In the genomic region with DNA sequence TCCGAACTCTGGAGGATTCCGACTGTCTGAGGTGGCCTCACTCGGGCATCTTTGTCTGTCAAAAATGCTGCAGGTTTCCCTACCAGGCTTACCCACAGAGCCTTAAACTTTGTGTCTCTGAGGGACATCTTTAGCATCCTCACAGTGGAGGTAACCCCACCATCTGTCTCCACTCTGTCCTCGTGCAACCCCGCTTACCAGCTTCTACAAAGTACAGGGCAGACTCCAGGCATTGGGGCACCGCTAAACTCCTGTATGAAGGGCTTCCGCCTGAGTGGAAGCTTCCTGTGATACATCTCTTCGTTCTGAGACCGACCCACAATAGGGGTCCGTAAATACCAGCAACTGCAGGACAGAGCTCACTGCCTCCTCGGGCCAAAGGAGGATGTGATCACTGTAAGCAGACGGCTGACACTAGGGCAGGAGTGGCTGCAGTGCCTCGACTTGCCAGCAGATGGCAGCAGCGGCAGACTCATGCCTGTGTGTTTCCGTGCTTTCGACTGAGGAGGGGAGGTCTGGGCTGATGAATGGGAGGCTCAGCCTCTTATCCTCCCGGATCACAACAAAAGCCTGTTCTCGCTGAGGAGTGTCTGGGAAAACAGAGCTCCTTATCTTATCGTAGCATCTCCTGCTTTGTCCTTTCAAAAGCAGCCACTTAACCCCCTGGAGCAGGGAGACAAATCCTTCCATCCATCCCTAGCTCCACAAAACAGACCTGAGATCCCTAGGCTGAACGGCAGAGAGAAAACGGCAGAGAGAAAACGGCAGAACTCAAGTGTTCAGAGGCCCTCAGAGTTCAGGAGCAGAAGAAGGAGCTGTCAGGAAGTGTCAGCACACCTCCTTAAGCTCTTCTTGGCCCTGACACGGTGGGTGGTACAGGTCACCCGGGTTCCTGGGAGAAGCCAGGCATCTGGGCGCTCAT, we compare ENCODE assay signal across 8 mouse cellular contexts.
DNase-seq lines count a peak whose midpoint lies in the region; ATAC-seq and TF ChIP-seq lines count a peak whose summit lies in the region.

No protein-coding gene starts in this region.

- no peaks in the 10 kb centered on the region for H3K4me1 ChIP-seq in G1E (ENCODE audit: insufficient read depth, low read depth, low read length)
- H3K4me1 ChIP-seq in forebrain, postnatal 0 days (ENCODE audit: insufficient read depth) = no peaks in the 10 kb centered on the region
- H3K4me1 ChIP-seq in lung, embryonic 15.5 days = peaks cover 26% of the 10 kb centered on the region

- H3K4me3 ChIP-seq in G1E (ENCODE audit: low read depth, low read length) = peak overlapping the region; percentile 41; the same call in 1 of the 2 replicates
- H3K4me3 ChIP-seq in forebrain, postnatal 0 days (ENCODE audit: low read depth, low read length) = peak overlapping the region; percentile 12; the same call in 1 of the 2 replicates
- H3K4me3 ChIP-seq in layer of hippocampus, adult 2 months = peak overlapping the region; percentile 27; the same call in 1 of the 2 replicates
- peak overlapping the region; percentile 16 for H3K4me3 ChIP-seq in lung, embryonic 15.5 days

- peak overlapping the region; percentile 42 for H3K4me2 ChIP-seq in forebrain, postnatal 0 days (ENCODE audit: low read depth)
- peak overlapping the region; percentile 53 for H3K4me2 ChIP-seq in lung, embryonic 15.5 days

- DNase-seq in G1E (ENCODE audit: low spot score) = no peak
- peak; percentile 87 to 93 for DNase-seq in cerebellum, adult 18-20 months
- DNase-seq in forebrain, postnatal 0 days = peak; percentile 95
- DNase-seq in heart, postnatal 4 days = peak; percentile 95
- DNase-seq in layer of hippocampus, adult 2 months (ENCODE audit: low spot score in 2 of 2) = peak; percentile 87 to 98
- peak; percentile 96 for DNase-seq in ovary, postnatal 14 days (ENCODE audit: low spot score)
- DNase-seq in thymus, postnatal 14 days = peak; percentile 89

- TF ChIP-seq CTCF in G1E (IDR thresholded peaks at IDR 0.05; ENCODE audit: low read depth, low read length) = no peak
- TF ChIP-seq CTCF in forebrain, postnatal 0 days (IDR thresholded peaks at IDR 0.05; ENCODE audit: low read depth) = peak; percentile 100
- TF ChIP-seq CTCF in layer of hippocampus, adult 2 months (conservative IDR thresholded peaks at IDR 0.05) = peak; percentile 100; the same call in 1 of the 2 replicates

- peaks cover 68% of the 10 kb centered on the region for H3K9me3 ChIP-seq in G1E (replicated peaks)
- H3K9me3 ChIP-seq in forebrain, postnatal 0 days (ENCODE audit: low read length) = no peaks in the 10 kb centered on the region
- H3K9me3 ChIP-seq in lung, embryonic 15.5 days = no peaks in the 10 kb centered on the region

- ATAC-seq in G1E (ENCODE audit: extremely low read depth, insufficient number of reproducible peaks, low FRiP score, poor library complexity, severe bottlenecking) = no peak
- peak; percentile 94 for ATAC-seq in forebrain, postnatal 0 days
- ATAC-seq in lung, embryonic 15.5 days (ENCODE audit: borderline replicate concordance, extremely low read depth, low FRiP score, low TSS enrichment) = peak; percentile 83

- H3K36me3 ChIP-seq in G1E (replicated peaks) = no peaks in the 10 kb centered on the region
- no peaks in the 10 kb centered on the region for H3K36me3 ChIP-seq in forebrain, postnatal 0 days (ENCODE audit: insufficient read depth)
- H3K36me3 ChIP-seq in lung, embryonic 15.5 days = no peaks in the 10 kb centered on the region

- H3K27me3 ChIP-seq in G1E (ENCODE audit: insufficient read depth, low read length) = no peaks in the 10 kb centered on the region
- H3K27me3 ChIP-seq in forebrain, postnatal 0 days (ENCODE audit: insufficient read depth, low read length) = no peaks in the 10 kb centered on the region
- H3K27me3 ChIP-seq in lung, embryonic 15.5 days = no peaks in the 10 kb centered on the region

- H3K9ac ChIP-seq in forebrain, postnatal 0 days = peak overlapping the region; percentile 39; the same call in 1 of the 2 replicates
- no peak overlapping the region for H3K9ac ChIP-seq in lung, embryonic 15.5 days

- 20% methylated on average over 25 of the region's 25 CpGs for WGBS in forebrain, postnatal 0 days
- WGBS in lung, embryonic 15.5 days = 18% methylated on average over 25 of the region's 25 CpGs

- no peak overlapping the region for H3K27ac ChIP-seq in forebrain, postnatal 0 days (ENCODE audit: low read depth, low read length)
- no peak overlapping the region for H3K27ac ChIP-seq in layer of hippocampus, adult 2 months
- H3K27ac ChIP-seq in lung, embryonic 15.5 days = no peak overlapping the region
